Mouse (Mus musculus) neural tube, embryonic 15.5 days (tissue): ENCODE results near the gene Fgfr2. TPM values are rescaled to one million over a fixed set of nuclear protein-coding genes. Genes with fewer than 3 reads are reported as not detected.
A peak's percentile ranks its signal among the peaks of the same experiment; 100 is the strongest.

ENCODE experiments used
- ATAC-seq: fragments of 200-750 bp; cut with Nextera tagmentation; 2 replicates; pipeline ENCODE4 v1.8.0; 2017; ENCODE audit warnings: mild to moderate bottlenecking, moderate TSS enrichment, moderate library complexity; ENCODE audit not compliant: low FRiP score
- H3K27ac ChIP-seq: fragments of 300-500 bp; sonication (generic); replicated peaks from 2 replicates; pipeline ENCODE4 v1.5.1; 2015; ENCODE audit warnings: mild to moderate bottlenecking, inconsistent platforms
- H3K27me3 ChIP-seq: fragments of 300-500 bp; sonication (generic); replicated peaks from 2 replicates; pipeline ENCODE4 v1.6.1; 2015; ENCODE audit warnings: inconsistent platforms
- H3K36me3 ChIP-seq: fragments of 300-500 bp; sonication (generic); 2 replicates; pipeline ENCODE4 v1.6.1; 2015; ENCODE audit warnings: inconsistent platforms
- H3K4me1 ChIP-seq: fragments of 300-500 bp; sonication (generic); 2 replicates; pipeline ENCODE4 v1.6.1; 2015; ENCODE audit warnings: inconsistent platforms
- H3K4me2 ChIP-seq: fragments of 300-500 bp; sonication (generic); 2 replicates; pipeline ENCODE4 v1.6.1; 2015; ENCODE audit warnings: inconsistent platforms, mild to moderate bottlenecking, moderate library complexity
- H3K4me3 ChIP-seq: fragments of 300-500 bp; sonication (generic); replicated peaks from 2 replicates; pipeline ENCODE4 v1.5.1; 2015; ENCODE audit warnings: mild to moderate bottlenecking, inconsistent platforms
- H3K9ac ChIP-seq: fragments of 300-500 bp; sonication (generic); replicated peaks from 2 replicates; pipeline ENCODE4 v1.6.1; 2015; ENCODE audit warnings: mild to moderate bottlenecking, inconsistent platforms
- H3K9me3 ChIP-seq: fragments of 300-500 bp; sonication (generic); replicated peaks from 2 replicates; pipeline ENCODE4 v1.6.1; 2016; ENCODE audit warnings: inconsistent platforms
- WGBS: fragments of 180-500 bp; shearing (Covaris S2); methylation state at CpG from one replicate; pipeline ENCODE4 v1.1.7; 2015; ENCODE audit warnings: mixed read lengths; 5-methylcytosine and 5-hydroxymethylcytosine counted together
- polyA plus RNA-seq: library from polyadenylated mRNA; unstranded; fragments of >200 nt; fragmentation: Nextera tagmentation; extraction: Ambion mirVana; gene quantifications from 2 replicates; pipeline ENCODE4 v1.2.1, GENCODE M21; 2015

Gene Fgfr2
- polyA plus RNA-seq, 1 experiment from 2014 or later, result 21.2 TPM

GRCm38 (mm10) chr7:130959868-130960267 is 2163.3 kb downstream of the Fgfr2 start:
- Histone ChIP-seq H3K27me3 (no peaks in the 10 kb centered on the region), H3K9me3 (no peaks in the 10 kb centered on the region), H3K36me3 (no peaks in the 10 kb centered on the region), H3K9ac (no peak overlapping the region), H3K4me2 (no peak overlapping the region), H3K4me3 (no peak overlapping the region), H3K4me1 (0 out of 2 replicates have a peak, but pooled peaks cover 4% of the 10 kb centered on the region), H3K27ac (no peak overlapping the region)
- 59% methylated on average over 7 of the region's 7 CpGs for WGBS
- ATAC-seq, result no peak

GRCm38 (mm10) chr7:130958551-130958950 is 2164.6 kb downstream of the Fgfr2 start:
- no peaks in the 10 kb centered on the region for H3K4me1 ChIP-seq
- no peak overlapping the region for H3K9ac ChIP-seq
- 71% methylated on average over 7 of the region's 7 CpGs for WGBS
- H3K4me3 ChIP-seq, result no peak overlapping the region
- H3K9me3 ChIP-seq, result no peaks in the 10 kb centered on the region
- no peak for ATAC-seq
- H3K36me3 ChIP-seq, result no peaks in the 10 kb centered on the region
- H3K4me2 ChIP-seq, result no peak overlapping the region
- no peak overlapping the region for H3K27ac ChIP-seq
- H3K27me3 ChIP-seq, result no peaks in the 10 kb centered on the region

GRCm38 (mm10) chr7:130954177-130954601 is 2169.0 kb downstream of the Fgfr2 start:
- no peak overlapping the region for H3K27ac ChIP-seq
- H3K9me3 ChIP-seq, result no peaks in the 10 kb centered on the region
- no peaks in the 10 kb centered on the region for H3K36me3 ChIP-seq
- no peak overlapping the region for H3K9ac ChIP-seq
- no peak for ATAC-seq
- 87% methylated on average over 10 of the region's 10 CpGs for WGBS
- H3K4me1 ChIP-seq, result peaks cover 3% of the 10 kb centered on the region
- 0 out of 2 replicates have a peak, but pooled peaks cover 2% of the 10 kb centered on the region for H3K27me3 ChIP-seq
- H3K4me3 ChIP-seq, result no peak overlapping the region
- no peak overlapping the region for H3K4me2 ChIP-seq

GRCm38 (mm10) chr7:130953376-130953775 is 2169.8 kb downstream of the Fgfr2 start:
- 91% methylated on average over 10 of the region's 10 CpGs for WGBS
- H3K36me3 ChIP-seq, result no peaks in the 10 kb centered on the region

GRCm38 (mm10) chr7:130951004-130951403 is 2172.1 kb downstream of the Fgfr2 start:
- H3K9ac ChIP-seq, result no peak overlapping the region
- H3K4me3 ChIP-seq, result no peak overlapping the region
- H3K4me2 ChIP-seq, result no peak overlapping the region
- 0 out of 2 replicates have a peak, but pooled peaks cover 2% of the 10 kb centered on the region for H3K27me3 ChIP-seq
- peaks cover 5% of the 10 kb centered on the region for H3K4me1 ChIP-seq
- 91% methylated on average over 5 of the region's 5 CpGs for WGBS
- H3K27ac ChIP-seq, result no peak overlapping the region
- ATAC-seq, result no peak
- H3K9me3 ChIP-seq, result no peaks in the 10 kb centered on the region
- H3K36me3 ChIP-seq, result no peaks in the 10 kb centered on the region

More at GRCm38 (mm10) chr7:130953376-130953775, 2169.8 kb downstream of the Fgfr2 start:
- H3K4me1 ChIP-seq, result peaks cover 5% of the 10 kb centered on the region
- H3K27ac ChIP-seq, result no peak overlapping the region
- H3K27me3 ChIP-seq, result 0 out of 2 replicates have a peak, but pooled peaks cover 2% of the 10 kb centered on the region
- H3K4me3 ChIP-seq, result no peak overlapping the region
- ATAC-seq, result no peak
- no peak overlapping the region for H3K9ac ChIP-seq
- H3K4me2 ChIP-seq, result no peak overlapping the region
- no peaks in the 10 kb centered on the region for H3K9me3 ChIP-seq

- peaks cover 5% of the 10 kb centered on the region for H3K4me1 ChIP-seq
- H3K4me2 ChIP-seq, result no peak overlapping the region
- H3K9me3 ChIP-seq, result no peaks in the 10 kb centered on the region
- no peak overlapping the region for H3K9ac ChIP-seq
- H3K4me3 ChIP-seq, result no peak overlapping the region
- no peak for ATAC-seq
- WGBS, result 97% methylated on average over 7 of the region's 7 CpGs
- no peaks in the 10 kb centered on the region for H3K36me3 ChIP-seq
- H3K27me3 ChIP-seq, result 0 out of 2 replicates have a peak, but pooled peaks cover 2% of the 10 kb centered on the region
- no peak overlapping the region for H3K27ac ChIP-seq
Observed at GRCm38 (mm10) chr7:130950482-130950881, 2172.7 kb downstream of the Fgfr2 start.

- WGBS, result 56% methylated on average over 8 of the region's 8 CpGs
- Histone ChIP-seq H3K27ac (peak overlapping the region; percentile 18; the same call in 1 of the 2 replicates), H3K9ac (no peak overlapping the region), H3K27me3 (0 out of 2 replicates have a peak, but pooled peaks cover 2% of the 10 kb centered on the region), H3K4me2 (no peak overlapping the region), H3K36me3 (no peaks in the 10 kb centered on the region), H3K4me1 (peaks cover 5% of the 10 kb centered on the region), H3K9me3 (no peaks in the 10 kb centered on the region), H3K4me3 (no peak overlapping the region)
- ATAC-seq, result no peak
Observed at GRCm38 (mm10) chr7:130949331-130949751, 2173.8 kb downstream of the Fgfr2 start.

- Histone ChIP-seq H3K9ac (no peak overlapping the region), H3K9me3 (no peaks in the 10 kb centered on the region), H3K4me3 (no peak overlapping the region), H3K4me1 (peaks cover 5% of the 10 kb centered on the region), H3K27me3 (0 out of 2 replicates have a peak, but pooled peaks cover 2% of the 10 kb centered on the region), H3K27ac (peak overlapping the region; percentile 18; the same call in 1 of the 2 replicates), H3K36me3 (no peaks in the 10 kb centered on the region), H3K4me2 (no peak overlapping the region)
- ATAC-seq, result no peak
- 67% methylated on average over 5 of the region's 5 CpGs for WGBS
Observed at GRCm38 (mm10) chr7:130948563-130949208, 2174.5 kb downstream of the Fgfr2 start.

- 87% methylated on average over 12 of the region's 12 CpGs for WGBS
- H3K9ac ChIP-seq, result no peak overlapping the region
- no peaks in the 10 kb centered on the region for H3K36me3 ChIP-seq
- no peak overlapping the region for H3K4me2 ChIP-seq
- H3K27ac ChIP-seq, result no peak overlapping the region
- no peaks in the 10 kb centered on the region for H3K9me3 ChIP-seq
- H3K4me1 ChIP-seq, result peaks cover 5% of the 10 kb centered on the region
- H3K27me3 ChIP-seq, result no peaks in the 10 kb centered on the region
- ATAC-seq, result no peak
- H3K4me3 ChIP-seq, result no peak overlapping the region
Observed at GRCm38 (mm10) chr7:130946303-130946702, 2176.8 kb downstream of the Fgfr2 start.

- no peaks in the 10 kb centered on the region for H3K9me3 ChIP-seq
- ATAC-seq, result no peak
- 91% methylated on average over 3 of the region's 3 CpGs for WGBS
- H3K4me3 ChIP-seq, result no peak overlapping the region
- H3K4me1 ChIP-seq, result peaks cover 5% of the 10 kb centered on the region
- H3K27ac ChIP-seq, result no peak overlapping the region
- H3K27me3 ChIP-seq, result no peaks in the 10 kb centered on the region
- no peaks in the 10 kb centered on the region for H3K36me3 ChIP-seq
- H3K9ac ChIP-seq, result no peak overlapping the region
- H3K4me2 ChIP-seq, result no peak overlapping the region
Observed at GRCm38 (mm10) chr7:130945730-130946129, 2177.4 kb downstream of the Fgfr2 start.

- H3K27me3 ChIP-seq, result no peaks in the 10 kb centered on the region
- peaks cover 5% of the 10 kb centered on the region for H3K4me1 ChIP-seq
- ATAC-seq, result no peak
- no peak overlapping the region for H3K9ac ChIP-seq
- H3K4me3 ChIP-seq, result no peak overlapping the region
- 89% methylated on average over 11 of the region's 11 CpGs for WGBS
- no peaks in the 10 kb centered on the region for H3K9me3 ChIP-seq
- no peak overlapping the region for H3K4me2 ChIP-seq
- no peaks in the 10 kb centered on the region for H3K36me3 ChIP-seq
- H3K27ac ChIP-seq, result no peak overlapping the region
Observed at GRCm38 (mm10) chr7:130944766-130945475, 2178.2 kb downstream of the Fgfr2 start.
